Mouse (Mus musculus): ENCODE results near the gene Olfr544. TPM values are rescaled to one million over a fixed set of nuclear protein-coding genes. Genes with fewer than 3 reads are reported as not detected.

The Olfr544 gene
- total and polyA plus RNA-seq, 2 experiments from 2014 or later: 0.14 TPM; not detected in 1

GRCm38 (mm10) chr7:102512814-102513435 is 24.8 kb upstream of the Olfr544 start:
- no peaks in the 10 kb centered on the region for H3K9me3 ChIP-seq (ENCODE audit: low read length)
- peak overlapping the region; percentile 54 for H3K4me3 ChIP-seq (ENCODE audit: low read length)
- peaks cover 11% of the 10 kb centered on the region; the same call in 1 of the 2 replicates for H3K4me1 ChIP-seq (ENCODE audit: insufficient read depth, low read length)
- peak overlapping the region; percentile 60; the same call in 1 of the 2 replicates for H3K27ac ChIP-seq
- H3K9ac ChIP-seq (replicated peaks; ENCODE audit: low read length): peak overlapping the region; percentile 71
- H3K4me2 ChIP-seq (ENCODE audit: low read depth, low read length): peak overlapping the region; percentile 88
- peak; percentile 94 for DNase-seq (ENCODE audit: low spot score)
- no peaks in the 10 kb centered on the region for H3K27me3 ChIP-seq (ENCODE audit: insufficient read depth, low read length)
- H3K36me3 ChIP-seq (ENCODE audit: insufficient read depth, low read length): no peaks in the 10 kb centered on the region
- TF ChIP-seq CTCF (IDR thresholded peaks at IDR 0.05; ENCODE audit: low read depth): peak; percentile 78
- under 1% methylated on average over 52 of the region's 54 CpGs for WGBS
- ATAC-seq: peak; percentile 96

- H3K4me1 ChIP-seq (ENCODE audit: insufficient read depth, low read length): peaks cover 7% of the 10 kb centered on the region; the same call in 1 of the 2 replicates
- TF ChIP-seq CTCF (IDR thresholded peaks at IDR 0.05; ENCODE audit: low read depth): no peak
Measured at GRCm38 (mm10) chr7:102511927-102512326, 23.8 kb upstream of the Olfr544 start.

GRCm38 (mm10) chr7:102509726-102510125 is 21.6 kb upstream of the Olfr544 start:
- ATAC-seq (no peak), DNase-seq (ENCODE audit: low spot score) (no peak)
- Histone ChIP-seq H3K27me3 (ENCODE audit: insufficient read depth, low read length) (no peaks in the 10 kb centered on the region), H3K9ac (replicated peaks; ENCODE audit: low read length) (no peak overlapping the region), H3K36me3 (ENCODE audit: insufficient read depth, low read length) (no peaks in the 10 kb centered on the region), H3K27ac (no peak overlapping the region), H3K9me3 (ENCODE audit: low read length) (no peaks in the 10 kb centered on the region), H3K4me1 (ENCODE audit: insufficient read depth, low read length) (no peaks in the 10 kb centered on the region; the same call in 1 of the 2 replicates), H3K4me2 (ENCODE audit: low read depth, low read length) (no peak overlapping the region), H3K4me3 (ENCODE audit: low read length) (no peak overlapping the region)
- no peak for TF ChIP-seq CTCF (IDR thresholded peaks at IDR 0.05; ENCODE audit: low read depth)
- WGBS: 77% methylated on average over 7 of the region's 7 CpGs

More at GRCm38 (mm10) chr7:102511927-102512326, 23.8 kb upstream of the Olfr544 start:
- H3K9me3 ChIP-seq (ENCODE audit: low read length): no peaks in the 10 kb centered on the region
- no peaks in the 10 kb centered on the region for H3K27me3 ChIP-seq (ENCODE audit: insufficient read depth, low read length)
- 92% methylated on average over 10 of the region's 10 CpGs for WGBS
- H3K9ac ChIP-seq (replicated peaks; ENCODE audit: low read length): no peak overlapping the region
- no peak for ATAC-seq
- DNase-seq (ENCODE audit: low spot score): no peak
- H3K4me3 ChIP-seq (ENCODE audit: low read length): no peak overlapping the region
- no peaks in the 10 kb centered on the region for H3K36me3 ChIP-seq (ENCODE audit: insufficient read depth, low read length)
- H3K27ac ChIP-seq: no peak overlapping the region
- no peak overlapping the region for H3K4me2 ChIP-seq (ENCODE audit: low read depth, low read length)

GRCm38 (mm10) chr7:102508666-102509065 is 20.6 kb upstream of the Olfr544 start:
- H3K4me1 ChIP-seq (ENCODE audit: insufficient read depth, low read length): no peaks in the 10 kb centered on the region; the same call in 1 of the 2 replicates
- 83% methylated on average over 6 of the region's 6 CpGs for WGBS
- ATAC-seq (no peak), DNase-seq (ENCODE audit: low spot score) (no peak)
- H3K27me3 ChIP-seq (ENCODE audit: insufficient read depth, low read length): no peaks in the 10 kb centered on the region
- H3K36me3 ChIP-seq (ENCODE audit: insufficient read depth, low read length): no peaks in the 10 kb centered on the region
- H3K4me3 ChIP-seq (ENCODE audit: low read length): no peak overlapping the region
- H3K27ac ChIP-seq: no peak overlapping the region
- H3K4me2 ChIP-seq (ENCODE audit: low read depth, low read length): no peak overlapping the region
- H3K9me3 ChIP-seq (ENCODE audit: low read length): no peaks in the 10 kb centered on the region
- H3K9ac ChIP-seq (replicated peaks; ENCODE audit: low read length): no peak overlapping the region
- TF ChIP-seq CTCF (IDR thresholded peaks at IDR 0.05; ENCODE audit: low read depth): no peak

GRCm38 (mm10) chr7:102508066-102508465 is 20.0 kb upstream of the Olfr544 start:
- H3K9me3 ChIP-seq (ENCODE audit: low read length): no peaks in the 10 kb centered on the region
- WGBS: 90% methylated on average over 9 of the region's 9 CpGs
- H3K4me2 ChIP-seq (ENCODE audit: low read depth, low read length): no peak overlapping the region
- no peak overlapping the region for H3K9ac ChIP-seq (replicated peaks; ENCODE audit: low read length)
- H3K4me1 ChIP-seq (ENCODE audit: insufficient read depth, low read length): no peaks in the 10 kb centered on the region; the same call in 1 of the 2 replicates
- TF ChIP-seq CTCF (IDR thresholded peaks at IDR 0.05; ENCODE audit: low read depth): no peak
- no peaks in the 10 kb centered on the region for H3K27me3 ChIP-seq (ENCODE audit: insufficient read depth, low read length)
- no peak overlapping the region for H3K27ac ChIP-seq
- no peak overlapping the region for H3K4me3 ChIP-seq (ENCODE audit: low read length)
- no peak for DNase-seq (ENCODE audit: low spot score)
- H3K36me3 ChIP-seq (ENCODE audit: insufficient read depth, low read length): no peaks in the 10 kb centered on the region
- ATAC-seq: no peak

GRCm38 (mm10) chr7:102506848-102507247 is 18.7 kb upstream of the Olfr544 start:
- no peaks in the 10 kb centered on the region for H3K9me3 ChIP-seq (ENCODE audit: low read length)
- H3K27ac ChIP-seq: no peak overlapping the region
- H3K4me2 ChIP-seq (ENCODE audit: low read depth, low read length): no peak overlapping the region
- WGBS: 48% methylated on average over 3 of the region's 3 CpGs
- H3K9ac ChIP-seq (replicated peaks; ENCODE audit: low read length): no peak overlapping the region
- DNase-seq (ENCODE audit: low spot score): peak; percentile 84
- H3K36me3 ChIP-seq (ENCODE audit: insufficient read depth, low read length): no peaks in the 10 kb centered on the region
- peak; percentile 89 for ATAC-seq
- H3K4me1 ChIP-seq (ENCODE audit: insufficient read depth, low read length): no peaks in the 10 kb centered on the region
- H3K4me3 ChIP-seq (ENCODE audit: low read length): no peak overlapping the region
- peak; percentile 98 for TF ChIP-seq CTCF (IDR thresholded peaks at IDR 0.05; ENCODE audit: low read depth)
- no peaks in the 10 kb centered on the region for H3K27me3 ChIP-seq (ENCODE audit: insufficient read depth, low read length)

GRCm38 (mm10) chr7:102501986-102502385 is 13.9 kb upstream of the Olfr544 start:
- H3K4me3 ChIP-seq (ENCODE audit: low read length): no peak overlapping the region
- WGBS: 85% methylated on average over 5 of the region's 5 CpGs
- no peak for ATAC-seq
- H3K9me3 ChIP-seq (ENCODE audit: low read length): no peaks in the 10 kb centered on the region
- no peak for DNase-seq (ENCODE audit: low spot score)
- H3K27ac ChIP-seq: no peak overlapping the region
- H3K9ac ChIP-seq (replicated peaks; ENCODE audit: low read length): no peak overlapping the region
- no peak overlapping the region for H3K4me2 ChIP-seq (ENCODE audit: low read depth, low read length)
- H3K27me3 ChIP-seq (ENCODE audit: insufficient read depth, low read length): no peaks in the 10 kb centered on the region
- no peaks in the 10 kb centered on the region for H3K36me3 ChIP-seq (ENCODE audit: insufficient read depth, low read length)
- no peaks in the 10 kb centered on the region for H3K4me1 ChIP-seq (ENCODE audit: insufficient read depth, low read length)
- TF ChIP-seq CTCF (IDR thresholded peaks at IDR 0.05; ENCODE audit: low read depth): no peak

Measured in hindbrain, postnatal 0 days (tissue).